Mouse (Mus musculus): ENCODE data around the gene Ube2j2. TPM values are rescaled to one million over a fixed set of nuclear protein-coding genes. Genes with fewer than 3 reads are reported as not detected.

Ube2j2 gene
- total and polyA plus RNA-seq, 3 experiments = 121 to 172 TPM; not detected in 1

DNA sequence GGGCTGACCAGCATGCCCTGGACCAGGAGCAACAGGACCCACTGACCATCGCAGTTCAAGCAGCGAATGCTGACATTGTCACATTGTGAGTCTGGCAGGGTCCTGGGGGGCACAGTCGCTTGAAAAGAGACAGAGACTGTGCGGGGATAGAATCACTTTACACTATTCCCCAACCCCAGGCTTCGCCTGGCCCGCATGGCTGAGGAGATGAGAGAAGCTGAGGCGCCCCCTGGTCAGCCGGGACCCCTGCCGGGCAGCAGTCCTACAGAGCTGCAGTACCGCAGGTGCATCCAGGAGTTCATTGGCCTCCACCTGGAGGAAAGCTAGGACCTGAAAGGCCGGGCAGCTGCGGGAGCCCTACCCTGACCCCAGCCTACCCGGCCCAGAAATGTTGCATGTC, 38.0 kb upstream of the Ube2j2 start:
- Histone ChIP-seq H3K4me3 (ENCODE audit: control insufficient read depth in 1 of 2, insufficient read depth in 1 of 2, low read depth in 2 of 2, low read length in 2 of 2) (no peak overlapping the region), H3K27ac (ENCODE audit: control insufficient read depth, low read depth, low read length) (no peak overlapping the region)
- TF ChIP-seq ETS1 (IDR thresholded peaks at IDR 0.05; ENCODE audit: low read depth, low read length) (no peak), ZMIZ1 (IDR thresholded peaks at IDR 0.05; ENCODE audit: low read depth, low read length) (no peak), GABPA (IDR thresholded peaks at IDR 0.05; ENCODE audit: low read depth, low read length) (no peak), E2F4 (IDR thresholded peaks at IDR 0.05; ENCODE audit: borderline replicate concordance, low read depth, low read length) (no peak), POLR2AphosphoS2 (IDR thresholded peaks at IDR 0.05; ENCODE audit: low read length) (no peak), TAL1 (IDR thresholded peaks at IDR 0.05; ENCODE audit: low read length) (no peak), USF1 (IDR thresholded peaks at IDR 0.05; ENCODE audit: low read depth, low read length) (no peak), MAZ (IDR thresholded peaks at IDR 0.05; ENCODE audit: low read depth, low read length) (no peak), UBTF (IDR thresholded peaks at IDR 0.05; ENCODE audit: borderline replicate concordance, insufficient read depth, low read depth, low read length) (no peak), CHD2 (IDR thresholded peaks at IDR 0.05; ENCODE audit: low read length) (no peak)

DNA sequence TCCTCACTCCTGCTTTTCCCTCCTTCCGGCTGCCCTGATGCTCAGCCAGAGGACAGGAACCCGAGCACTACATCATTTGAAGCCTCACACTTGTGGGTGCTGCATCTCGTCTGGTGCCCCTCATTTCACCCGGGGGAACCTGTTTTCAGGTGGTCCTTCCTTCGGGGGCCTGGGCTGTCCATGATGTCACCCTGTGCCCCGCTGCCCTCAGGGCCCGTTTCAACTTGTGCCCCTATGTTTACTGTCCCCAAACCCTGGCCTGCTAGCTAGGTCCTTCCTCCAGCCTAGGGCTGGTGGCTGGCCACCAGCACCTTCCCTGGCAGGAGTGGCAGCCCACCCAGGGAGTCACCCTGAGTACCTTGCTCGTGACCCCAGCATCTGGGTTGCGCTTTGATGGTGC, 37.5 kb upstream of the Ube2j2 start:
- Histone ChIP-seq H3K79me2 (ENCODE audit: control insufficient read depth, insufficient read depth, low read length, poor library complexity) (no peaks in the 10 kb centered on the region), H3K36me3 (ENCODE audit: control insufficient read depth in 1 of 2, insufficient read depth in 2 of 2, low read length in 2 of 2) (no peaks in the 10 kb centered on the region; a peak in 1 of 4 replicates), H3K27ac (ENCODE audit: control insufficient read depth, low read depth, low read length) (no peak overlapping the region), H3K9me3 (replicated peaks; ENCODE audit: insufficient read depth, low read length) (no peaks in the 10 kb centered on the region), H3K27me3 (ENCODE audit: control insufficient read depth in 1 of 2, insufficient read depth in 2 of 2, low read length in 2 of 2) (no peaks in the 10 kb centered on the region), H3K4me3 (ENCODE audit: control insufficient read depth in 1 of 2, insufficient read depth in 1 of 2, low read depth in 2 of 2, low read length in 2 of 2) (no peak overlapping the region), H3K9ac (ENCODE audit: control insufficient read depth, low read depth, low read length, poor library complexity, severe bottlenecking) (no peak overlapping the region), H3K4me1 (ENCODE audit: control insufficient read depth in 1 of 2, insufficient read depth in 2 of 2, low read length in 2 of 2) (no peaks in the 10 kb centered on the region)
- TF ChIP-seq E2F4 (IDR thresholded peaks at IDR 0.05; ENCODE audit: borderline replicate concordance, low read depth, low read length) (no peak), ZMIZ1 (IDR thresholded peaks at IDR 0.05; ENCODE audit: low read depth, low read length) (no peak), GABPA (IDR thresholded peaks at IDR 0.05; ENCODE audit: low read depth, low read length) (no peak), TAL1 (IDR thresholded peaks at IDR 0.05; ENCODE audit: low read length) (no peak), MEF2A (IDR thresholded peaks at IDR 0.05; ENCODE audit: extremely low read depth, insufficient replicate concordance, low read depth, low read length, poor library complexity, severe bottlenecking) (no peak), MAFK (IDR thresholded peaks at IDR 0.05; ENCODE audit: borderline replicate concordance, low read depth, low read length) (no peak), ZC3H11A (IDR thresholded peaks at IDR 0.05; ENCODE audit: low read depth, low read length) (no peak), HCFC1 (IDR thresholded peaks at IDR 0.05; ENCODE audit: low read depth, low read length) (no peak), ZKSCAN1 (IDR thresholded peaks at IDR 0.05; ENCODE audit: low read depth, low read length) (no peak), MXI1 (IDR thresholded peaks at IDR 0.05; ENCODE audit: low read depth, low read length) (no peak), USF1 (IDR thresholded peaks at IDR 0.05; ENCODE audit: low read depth, low read length) (no peak), CTCF (IDR thresholded peaks at IDR 0.05 in 2 of 3, conservative IDR thresholded peaks at IDR 0.05 in 1 of 3; ENCODE audit: control insufficient read depth in 1 of 3, insufficient read depth in 1 of 3, low read depth in 2 of 3, low read length in 3 of 3, poor library complexity in 1 of 3, severe bottlenecking in 1 of 3) (no peak), ETS1 (IDR thresholded peaks at IDR 0.05; ENCODE audit: low read depth, low read length) (no peak), RAD21 (IDR thresholded peaks at IDR 0.05; ENCODE audit: low read depth, low read length) (no peak), MAZ (IDR thresholded peaks at IDR 0.05; ENCODE audit: low read depth, low read length) (no peak), NELFE (IDR thresholded peaks at IDR 0.05; ENCODE audit: low read depth, low read length) (no peak), ZNF384 (IDR thresholded peaks at IDR 0.05; ENCODE audit: low read depth, low read length) (no peak), BHLHE40 (IDR thresholded peaks at IDR 0.05; ENCODE audit: borderline replicate concordance, low read depth, low read length) (no peak), TCF12 (IDR thresholded peaks at IDR 0.05; ENCODE audit: low read depth, low read length) (no peak), JUND (IDR thresholded peaks at IDR 0.05; ENCODE audit: low read depth, low read length) (no peak)
- no peak for DNase-seq (ENCODE audit: low read depth, low spot score)

More for the DNA sequence above, 38.0 kb upstream of the Ube2j2 start:
- Histone ChIP-seq H3K9me3 (replicated peaks; ENCODE audit: insufficient read depth, low read length) (no peaks in the 10 kb centered on the region), H3K27me3 (ENCODE audit: control insufficient read depth in 1 of 2, insufficient read depth in 2 of 2, low read length in 2 of 2) (no peaks in the 10 kb centered on the region), H3K79me2 (ENCODE audit: control insufficient read depth, insufficient read depth, low read length, poor library complexity) (no peaks in the 10 kb centered on the region), H3K9ac (ENCODE audit: control insufficient read depth, low read depth, low read length, poor library complexity, severe bottlenecking) (no peak overlapping the region), H3K4me1 (ENCODE audit: control insufficient read depth in 1 of 2, insufficient read depth in 2 of 2, low read length in 2 of 2) (no peaks in the 10 kb centered on the region), H3K36me3 (ENCODE audit: control insufficient read depth in 1 of 2, insufficient read depth in 2 of 2, low read length in 2 of 2) (no peaks in the 10 kb centered on the region; a peak in 1 of 4 replicates)
- no peak for DNase-seq (ENCODE audit: low read depth, low spot score)

Data from MEL (cell line).